Mouse (Mus musculus) kidney, adult 2 months (tissue): Measurements from ENCODE around the gene Hist1h2ad.

Source experiments
- CTCF ChIP-seq: fragments of 200-500 bp; conservative IDR thresholded peaks from 2 replicates; pipeline ENCODE4 v1.5.1; 2011; ENCODE audit warnings: low read depth, mild to moderate bottlenecking, control low read depth, low read length, moderate library complexity, mixed read lengths; ENCODE audit not compliant: insufficient read depth, insufficient read length
- POLR2A ChIP-seq: fragments of 200-500 bp; IDR thresholded peaks from one replicate; pipeline ENCODE4 v1.6.1; 2011; ENCODE audit warnings: low read depth, low read length, control low read depth

GRCm38 (mm10) chr13:23546694-23547093 lies 27.5 kb upstream of the Hist1h2ad start:
- TF ChIP-seq CTCF (no peak), POLR2A (no peak)
